Mouse (Mus musculus) limb, embryonic 12.5 days (tissue): ENCODE data around the gene Smim24. TPM values are rescaled to one million over a fixed set of nuclear protein-coding genes. Genes with fewer than 3 reads are reported as not detected.

Experiments used
- ATAC-seq: fragments of 200-750 bp; cut with Nextera tagmentation; 2 replicates; pipeline ENCODE4 v1.8.0; 2017; ENCODE audit warnings: low read depth, moderate TSS enrichment; ENCODE audit not compliant: insufficient number of reproducible peaks, insufficient read depth, low FRiP score, low TSS enrichment
- H3K27ac ChIP-seq: fragments of 300-500 bp; sonication (generic); 2 replicates; pipeline ENCODE4 v1.5.1; 2016; ENCODE audit warnings: mild to moderate bottlenecking, moderate library complexity
- H3K27me3 ChIP-seq: fragments of 300-500 bp; sonication (generic); 2 replicates; pipeline ENCODE4 v1.6.1; 2016; ENCODE audit warnings: mild to moderate bottlenecking, moderate library complexity
- H3K36me3 ChIP-seq: fragments of 300-500 bp; sonication (generic); 2 replicates; pipeline ENCODE4 v1.6.1; 2016; ENCODE audit warnings: mild to moderate bottlenecking, moderate library complexity
- H3K4me1 ChIP-seq: fragments of 300-500 bp; sonication (generic); replicated peaks from 2 replicates; pipeline ENCODE4 v1.6.1; 2016
- H3K4me2 ChIP-seq: fragments of 300-500 bp; sonication (generic); 2 replicates; pipeline ENCODE4 v1.6.1; 2016; ENCODE audit warnings: mild to moderate bottlenecking, moderate library complexity
- H3K4me3 ChIP-seq: fragments of 300-500 bp; sonication (generic); replicated peaks from 2 replicates; pipeline ENCODE4 v1.5.1; 2016; ENCODE audit warnings: mild to moderate bottlenecking
- H3K9ac ChIP-seq: fragments of 300-500 bp; sonication (generic); replicated peaks from 2 replicates; pipeline ENCODE4 v1.6.1; 2016; ENCODE audit warnings: mild to moderate bottlenecking, moderate library complexity
- H3K9me3 ChIP-seq: fragments of 300-500 bp; sonication (generic); 2 replicates; pipeline ENCODE4 v1.6.1; 2016; ENCODE audit warnings: mild to moderate bottlenecking, moderate library complexity
- WGBS: fragments of 180-500 bp; shearing (Covaris S2); methylation state at CpG from one replicate; pipeline ENCODE4 v1.1.7; 2016; 5-methylcytosine and 5-hydroxymethylcytosine counted together
- polyA plus RNA-seq: library from polyadenylated mRNA; unstranded; fragments of >200 nt; fragmentation: Nextera tagmentation; extraction: Ambion mirVana; gene quantifications from 2 replicates; pipeline ENCODE4 v1.2.1, GENCODE M21; 2016

Gene Smim24
- 2.9 and 3.0 TPM in 2 replicates for polyA plus RNA-seq

- Histone ChIP-seq H3K9ac (peak within 1 kb of the TSS; percentile 56), H3K4me3 (peak within 1 kb of the TSS; percentile 30), H3K4me2 (peak within 1 kb of the TSS; percentile 62), H3K27ac (peak within 1 kb of the TSS; percentile 53), H3K4me1 (peaks cover 27% of the 10 kb centered on the region), H3K36me3 (peaks cover 34% of the 10 kb centered on the region), H3K27me3 (no peaks in the 10 kb centered on the region), H3K9me3 (no peaks in the 10 kb centered on the region)
- ATAC-seq = no peak
- WGBS = 68% methylated on average over 14 of the region's 14 CpGs
Observed at GRCm38 (mm10) chr10:81392781-81393185, at the start of gene Smim24. Smim24 (plus strand) TSS chr10:81393051.

DNA sequence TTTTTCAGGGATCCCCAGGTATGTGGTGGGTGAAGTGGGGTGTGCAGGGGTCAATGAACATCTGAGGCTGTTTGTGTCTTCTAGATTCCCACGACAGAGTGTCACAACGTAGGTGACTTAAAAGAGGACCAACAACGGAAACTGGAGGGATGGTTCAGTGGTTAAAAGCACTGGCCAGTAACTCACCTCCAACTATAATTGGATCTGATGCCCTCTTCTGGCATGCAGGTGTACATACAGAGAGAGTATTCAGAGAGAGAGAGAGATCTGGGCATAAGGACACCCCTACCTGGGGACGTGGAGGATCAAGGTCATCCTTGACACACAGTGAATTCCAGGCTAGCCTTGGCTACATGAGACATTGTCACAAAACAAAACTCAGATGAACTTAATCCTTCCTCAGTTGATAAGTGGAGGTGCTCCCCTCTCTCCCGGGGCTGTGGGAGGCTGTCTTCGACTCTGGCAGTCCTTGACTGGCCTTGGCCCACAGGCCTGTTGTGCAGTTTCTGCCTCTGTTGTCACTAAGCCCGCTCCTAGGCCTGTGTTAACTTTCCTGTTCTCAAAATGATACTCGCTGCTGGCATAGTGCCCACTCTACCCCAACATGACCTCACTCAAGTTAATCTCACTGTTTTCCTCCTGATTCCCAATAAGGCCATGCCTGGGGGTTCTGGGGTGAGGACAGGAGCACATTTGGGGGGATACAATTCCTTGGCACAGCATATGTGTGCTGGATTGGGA is 48.3 kb upstream of the Smim24 start:
- Histone ChIP-seq H3K27ac (no peak overlapping the region), H3K4me3 (no peak overlapping the region), H3K4me2 (no peak overlapping the region), H3K9ac (no peak overlapping the region), H3K9me3 (no peaks in the 10 kb centered on the region), H3K4me1 (peaks cover 40% of the 10 kb centered on the region), H3K27me3 (peaks cover 78% of the 10 kb centered on the region), H3K36me3 (peaks cover 30% of the 10 kb centered on the region)
- no peak for ATAC-seq
- WGBS = 56% methylated on average over 8 of the region's 8 CpGs

DNA sequence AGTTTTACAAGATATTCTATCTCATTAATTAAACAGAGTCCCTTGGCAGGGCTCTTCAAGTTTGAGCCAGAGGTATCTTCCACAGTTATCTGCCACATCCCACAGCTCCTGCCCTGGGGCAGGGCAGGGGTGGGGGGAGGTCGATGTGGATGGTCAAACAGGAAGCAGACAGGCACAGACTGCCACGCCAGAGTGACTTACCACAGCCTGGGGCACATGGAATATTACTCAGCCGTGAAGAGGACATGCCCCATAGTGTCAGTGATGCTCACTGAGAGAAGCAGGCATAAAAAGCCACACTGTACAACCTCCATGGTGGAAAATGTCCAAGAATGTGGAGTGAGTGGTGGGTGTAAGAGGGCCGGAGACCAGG is 47.7 kb upstream of the Smim24 start:
- H3K9ac ChIP-seq = no peak overlapping the region
- no peak overlapping the region for H3K4me2 ChIP-seq
- H3K36me3 ChIP-seq = peaks cover 30% of the 10 kb centered on the region
- H3K4me3 ChIP-seq = no peak overlapping the region
- ATAC-seq = no peak
- H3K27me3 ChIP-seq = peaks cover 75% of the 10 kb centered on the region
- no peak overlapping the region for H3K27ac ChIP-seq
- peaks cover 42% of the 10 kb centered on the region for H3K4me1 ChIP-seq
- WGBS = 77% methylated on average over 4 of the region's 4 CpGs
- no peaks in the 10 kb centered on the region for H3K9me3 ChIP-seq

- peaks cover 62% of the 10 kb centered on the region for H3K27me3 ChIP-seq
- H3K4me2 ChIP-seq = peak overlapping the region; percentile 58
- no peak for ATAC-seq
- peaks cover 30% of the 10 kb centered on the region for H3K36me3 ChIP-seq
- peak overlapping the region; percentile 28 for H3K4me3 ChIP-seq
- WGBS = 5% methylated on average over 55 of the region's 55 CpGs
- H3K9me3 ChIP-seq = no peaks in the 10 kb centered on the region
- H3K27ac ChIP-seq = 0 out of 2 replicates have a peak overlapping the region, but pooled peaks have one; percentile 35
- H3K4me1 ChIP-seq = peaks cover 49% of the 10 kb centered on the region
- peak overlapping the region; percentile 47; the same call in 1 of the 2 replicates for H3K9ac ChIP-seq
Observed at GRCm38 (mm10) chr10:81346453-81347067, 46.3 kb upstream of the Smim24 start.

DNA sequence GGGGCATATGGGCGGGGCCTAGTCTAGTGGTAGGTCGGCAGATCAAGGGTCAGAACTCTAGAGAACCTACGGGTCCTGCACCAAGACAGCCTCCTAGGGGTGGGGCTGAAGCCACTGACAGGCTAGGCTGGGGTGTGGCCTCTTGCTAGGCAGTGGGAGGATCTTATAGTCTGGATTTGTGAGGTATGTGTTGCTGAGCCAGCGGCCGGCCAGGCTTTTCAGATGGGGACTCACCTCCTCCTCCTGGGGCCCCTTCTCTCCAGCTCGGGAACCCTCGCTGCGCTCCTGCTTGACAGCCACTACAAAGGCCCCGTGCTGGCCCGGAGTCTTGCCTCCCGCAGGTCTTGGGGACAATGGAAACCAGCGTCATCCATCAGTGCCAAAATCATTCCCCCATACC is 43.7 kb upstream of the Smim24 start:
- peak overlapping the region; percentile 92 for H3K4me2 ChIP-seq
- ATAC-seq = no peak
- H3K27me3 ChIP-seq = peaks cover 37% of the 10 kb centered on the region
- peaks cover 30% of the 10 kb centered on the region for H3K36me3 ChIP-seq
- peak overlapping the region; percentile 81 for H3K27ac ChIP-seq
- peak overlapping the region; percentile 94 for H3K4me3 ChIP-seq
- 5% methylated on average over 12 of the region's 12 CpGs for WGBS
- no peaks in the 10 kb centered on the region for H3K9me3 ChIP-seq
- H3K4me1 ChIP-seq = peaks cover 47% of the 10 kb centered on the region
- peak overlapping the region; percentile 91 for H3K9ac ChIP-seq

GRCm38 (mm10) chr10:81349961-81350350 is 42.9 kb upstream of the Smim24 start:
- Histone ChIP-seq H3K27me3 (peaks cover 29% of the 10 kb centered on the region), H3K9me3 (no peaks in the 10 kb centered on the region), H3K9ac (peak overlapping the region; percentile 91), H3K4me1 (peaks cover 47% of the 10 kb centered on the region), H3K4me2 (peak overlapping the region; percentile 92), H3K27ac (peak overlapping the region; percentile 81), H3K36me3 (peaks cover 30% of the 10 kb centered on the region), H3K4me3 (peak overlapping the region; percentile 94)
- WGBS = 0% methylated on average over 28 of the region's 29 CpGs
- peak; percentile 4; the same call in 1 of the 2 replicates for ATAC-seq

DNA sequence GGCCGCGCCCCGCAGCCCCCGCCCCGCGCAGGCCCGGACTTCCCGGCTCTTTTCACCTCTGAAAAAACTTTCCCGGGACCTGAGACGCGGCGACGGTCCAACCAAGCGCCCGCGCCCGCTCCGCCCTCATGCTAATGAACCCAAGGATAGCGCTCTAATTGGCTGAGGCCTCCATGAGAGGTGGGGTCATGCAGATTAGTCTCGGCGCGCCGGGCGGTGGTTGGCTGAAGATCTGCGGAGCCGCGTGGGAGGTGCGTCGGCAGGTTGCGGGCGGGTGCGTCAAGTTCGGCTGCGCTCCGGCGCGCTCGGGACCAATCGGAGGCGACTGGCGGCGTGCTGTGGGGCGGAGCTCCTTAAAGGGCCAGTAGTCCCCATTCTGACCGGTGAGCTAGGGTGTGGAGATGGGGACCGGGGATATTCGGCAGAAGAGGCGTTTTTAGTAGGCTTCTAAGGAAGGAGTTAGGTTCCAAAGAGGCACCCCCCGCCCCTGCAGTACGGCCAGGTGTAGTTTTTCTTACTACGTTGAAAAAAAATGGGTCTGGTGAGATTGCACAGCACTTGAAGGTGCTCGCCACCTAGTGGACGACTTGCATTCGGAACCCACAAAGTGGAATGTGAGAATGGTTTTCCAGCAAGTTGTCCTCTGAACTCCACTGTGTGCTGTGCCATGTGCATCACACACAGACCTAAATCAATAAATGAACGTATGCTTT is 42.3 kb upstream of the Smim24 start, which contains the start of gene Hmg20b:
Gene Hmg20b (minus strand): TSS at position 130 of the 713 bp plus-strand sequence.
- H3K27ac ChIP-seq = peak within 1 kb of the TSS; percentile 81
- H3K4me3 ChIP-seq = peak within 1 kb of the TSS; percentile 94
- WGBS = under 1% methylated on average over 54 of the region's 54 CpGs
- H3K9ac ChIP-seq = peak within 1 kb of the TSS; percentile 91
- H3K9me3 ChIP-seq = no peaks in the 10 kb centered on the region
- H3K27me3 ChIP-seq = peaks cover 23% of the 10 kb centered on the region
- peaks cover 25% of the 10 kb centered on the region for H3K36me3 ChIP-seq
- H3K4me2 ChIP-seq = peak within 1 kb of the TSS; percentile 92
- H3K4me1 ChIP-seq = peaks cover 47% of the 10 kb centered on the region
- peak; percentile 90 for ATAC-seq

DNA sequence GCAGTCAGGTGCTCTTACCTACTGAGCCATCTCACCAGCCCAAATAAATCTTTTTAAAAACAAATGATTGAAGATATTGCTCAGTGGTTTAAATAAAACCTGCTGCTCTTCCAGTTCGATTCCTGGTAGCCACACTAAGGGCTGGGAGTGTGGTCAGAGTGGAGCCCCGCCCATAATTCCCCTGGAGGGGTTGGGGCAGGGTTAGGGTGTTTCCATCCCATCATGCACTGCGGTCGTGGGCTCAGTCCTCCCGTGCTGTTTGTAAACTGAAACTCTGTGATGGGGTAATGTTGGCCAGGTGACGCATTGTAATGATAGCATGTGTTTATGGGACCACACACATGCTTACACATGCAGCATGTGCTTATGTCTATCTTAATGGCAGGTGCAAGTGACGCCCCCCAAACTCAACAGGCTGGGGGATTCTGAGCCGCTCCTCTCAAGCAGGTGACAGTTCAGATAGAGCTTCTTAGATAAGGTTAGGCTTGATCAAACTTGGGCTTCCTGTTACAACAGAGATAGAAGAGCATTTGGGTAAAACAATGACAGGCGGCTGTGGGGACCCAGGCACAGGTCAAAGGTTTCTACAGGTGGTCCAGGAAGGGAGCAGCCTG is 41.1 kb upstream of the Smim24 start:
- ATAC-seq = no peak
- Histone ChIP-seq H3K4me3 (no peak overlapping the region), H3K9ac (no peak overlapping the region), H3K27ac (no peak overlapping the region), H3K27me3 (0 out of 2 replicates have a peak, but pooled peaks cover 12% of the 10 kb centered on the region), H3K36me3 (peaks cover 19% of the 10 kb centered on the region), H3K4me1 (peaks cover 48% of the 10 kb centered on the region), H3K4me2 (no peak overlapping the region), H3K9me3 (no peaks in the 10 kb centered on the region)
- WGBS = 21% methylated on average over 9 of the region's 9 CpGs

DNA sequence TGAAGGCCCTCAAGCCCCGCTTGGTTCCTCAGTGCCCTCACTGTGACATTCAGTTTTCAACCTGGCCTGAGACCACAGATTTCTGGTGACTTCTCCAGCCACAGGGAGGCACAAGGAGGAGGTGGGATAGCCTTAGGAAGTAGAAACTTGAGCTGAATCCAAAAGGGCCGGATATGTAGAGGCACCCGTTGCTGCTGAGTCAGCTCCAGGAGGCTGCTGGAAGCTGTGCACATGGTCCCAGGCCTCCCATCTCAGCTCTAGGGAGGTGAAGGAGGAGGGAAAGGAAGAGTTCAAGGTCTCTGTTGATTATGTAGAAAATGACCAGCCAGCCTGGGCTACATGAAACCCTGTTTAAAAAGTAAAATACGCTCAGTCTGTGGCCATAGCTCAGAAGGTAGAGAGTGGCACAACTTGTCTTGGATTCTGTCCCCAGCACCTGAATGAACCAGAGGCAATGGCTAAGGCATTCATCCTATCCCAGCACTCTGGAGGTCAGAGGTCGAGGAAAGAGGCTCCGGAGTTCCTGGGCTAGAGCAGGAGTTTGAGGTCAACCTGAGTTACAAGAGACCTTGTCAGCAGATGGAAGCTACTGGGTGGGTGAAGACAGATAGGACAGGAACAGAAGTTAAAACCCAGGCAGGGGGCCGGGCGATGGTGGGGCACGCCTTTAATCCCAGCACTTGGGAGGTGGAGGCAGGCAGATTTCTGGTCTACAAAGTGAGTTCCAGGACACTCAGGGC is 37.9 kb upstream of the Smim24 start:
- no peak overlapping the region for H3K4me3 ChIP-seq
- no peak overlapping the region for H3K4me2 ChIP-seq
- 67% methylated on average over 9 of the region's 9 CpGs for WGBS
- no peak overlapping the region for H3K27ac ChIP-seq
- ATAC-seq = no peak
- no peaks in the 10 kb centered on the region for H3K9me3 ChIP-seq
- H3K36me3 ChIP-seq = no peaks in the 10 kb centered on the region
- H3K4me1 ChIP-seq = peaks cover 48% of the 10 kb centered on the region
- H3K9ac ChIP-seq = no peak overlapping the region
- peaks cover 12% of the 10 kb centered on the region; the same call in 1 of the 2 replicates for H3K27me3 ChIP-seq

- WGBS = 86% methylated on average over 4 of the region's 4 CpGs
- peaks cover 12% of the 10 kb centered on the region; the same call in 1 of the 2 replicates for H3K27me3 ChIP-seq
- no peaks in the 10 kb centered on the region for H3K9me3 ChIP-seq
- no peak overlapping the region for H3K27ac ChIP-seq
- H3K4me3 ChIP-seq = no peak overlapping the region
- H3K9ac ChIP-seq = no peak overlapping the region; the same call in 1 of the 2 replicates
- no peak for ATAC-seq
- peaks cover 50% of the 10 kb centered on the region for H3K4me1 ChIP-seq
- no peak overlapping the region for H3K4me2 ChIP-seq
- no peaks in the 10 kb centered on the region for H3K36me3 ChIP-seq
Observed at GRCm38 (mm10) chr10:81355533-81355932, 37.3 kb upstream of the Smim24 start.
